Mouse (Mus musculus): ENCODE results near the gene Rgcc. TPM values are rescaled to one million over a fixed set of nuclear protein-coding genes. Genes with fewer than 3 reads are reported as not detected.
A peak's percentile ranks its signal among the peaks of the same experiment; 100 is the strongest.

Rgcc gene
- polyA plus RNA-seq, 1 experiment from 2014 or later: 75.8 TPM

- Histone ChIP-seq H3K27me3 (ENCODE audit: control insufficient read depth, insufficient read depth, low read length) (no peaks in the 10 kb centered on the region), H3K9ac (ENCODE audit: low read length) (no peak overlapping the region), H3K36me3 (ENCODE audit: control insufficient read depth, insufficient read depth, low read length) (no peaks in the 10 kb centered on the region), H3K4me1 (replicated peaks; ENCODE audit: control insufficient read depth, insufficient read depth, low read length) (no peaks in the 10 kb centered on the region), H3K9me3 (ENCODE audit: control insufficient read depth, low read length) (no peaks in the 10 kb centered on the region), H3K4me2 (ENCODE audit: low read depth, low read length, severe bottlenecking) (no peak overlapping the region), H3K27ac (ENCODE audit: low read depth, low read length) (no peak overlapping the region), H3K4me3 (ENCODE audit: low read depth, low read length) (no peak overlapping the region)
- WGBS: 88% methylated on average over 5 of the region's 5 CpGs
- no peak for ATAC-seq (replicated peaks; ENCODE audit: low FRiP score)
- no peak for DNase-seq (ENCODE audit: low spot score)
Observed at GRCm38 (mm10) chr14:79256656-79257055, 44.8 kb downstream of the Rgcc start.

GRCm38 (mm10) chr14:79255786-79256185 lies 45.7 kb downstream of the Rgcc start:
- no peak for ATAC-seq (replicated peaks; ENCODE audit: low FRiP score)
- no peak overlapping the region for H3K4me2 ChIP-seq (ENCODE audit: low read depth, low read length, severe bottlenecking)

GRCm38 (mm10) chr14:79251727-79252285 lies 49.6 kb downstream of the Rgcc start:
- ATAC-seq (replicated peaks; ENCODE audit: low FRiP score) (no peak), DNase-seq (ENCODE audit: low spot score) (no peak)
- H3K36me3 ChIP-seq (ENCODE audit: control insufficient read depth, insufficient read depth, low read length): no peaks in the 10 kb centered on the region
- WGBS: 77% methylated on average over 5 of the region's 5 CpGs
- no peaks in the 10 kb centered on the region for H3K27me3 ChIP-seq (ENCODE audit: control insufficient read depth, insufficient read depth, low read length)
- H3K4me1 ChIP-seq (replicated peaks; ENCODE audit: control insufficient read depth, insufficient read depth, low read length): no peaks in the 10 kb centered on the region
- H3K9me3 ChIP-seq (ENCODE audit: control insufficient read depth, low read length): no peaks in the 10 kb centered on the region
- no peak overlapping the region for H3K4me2 ChIP-seq (ENCODE audit: low read depth, low read length, severe bottlenecking)
- H3K27ac ChIP-seq (ENCODE audit: low read depth, low read length): no peak overlapping the region
- H3K9ac ChIP-seq (ENCODE audit: low read length): no peak overlapping the region
- no peak overlapping the region for H3K4me3 ChIP-seq (ENCODE audit: low read depth, low read length)

More at GRCm38 (mm10) chr14:79255786-79256185, 45.7 kb downstream of the Rgcc start:
- no peak for DNase-seq (ENCODE audit: low spot score)
- Histone ChIP-seq H3K9ac (ENCODE audit: low read length) (no peak overlapping the region), H3K27ac (ENCODE audit: low read depth, low read length) (no peak overlapping the region), H3K36me3 (ENCODE audit: control insufficient read depth, insufficient read depth, low read length) (no peaks in the 10 kb centered on the region), H3K27me3 (ENCODE audit: control insufficient read depth, insufficient read depth, low read length) (no peaks in the 10 kb centered on the region), H3K4me1 (replicated peaks; ENCODE audit: control insufficient read depth, insufficient read depth, low read length) (no peaks in the 10 kb centered on the region), H3K9me3 (ENCODE audit: control insufficient read depth, low read length) (no peaks in the 10 kb centered on the region), H3K4me3 (ENCODE audit: low read depth, low read length) (no peak overlapping the region)
- 92% methylated on average over 2 of the region's 2 CpGs for WGBS

- Histone ChIP-seq H3K27ac (ENCODE audit: low read depth, low read length) (no peak overlapping the region), H3K27me3 (ENCODE audit: control insufficient read depth, insufficient read depth, low read length) (no peaks in the 10 kb centered on the region), H3K4me3 (ENCODE audit: low read depth, low read length) (no peak overlapping the region), H3K9me3 (ENCODE audit: control insufficient read depth, low read length) (peaks cover 4% of the 10 kb centered on the region; the same call in 1 of the 2 replicates), H3K4me2 (ENCODE audit: low read depth, low read length, severe bottlenecking) (no peak overlapping the region), H3K9ac (ENCODE audit: low read length) (no peak overlapping the region), H3K4me1 (replicated peaks; ENCODE audit: control insufficient read depth, insufficient read depth, low read length) (peaks cover 2% of the 10 kb centered on the region; the same call in 1 of the 2 replicates), H3K36me3 (ENCODE audit: control insufficient read depth, insufficient read depth, low read length) (no peaks in the 10 kb centered on the region)
- ATAC-seq (replicated peaks; ENCODE audit: low FRiP score): no peak
- WGBS: 61% methylated on average over 3 of the region's 3 CpGs
- peak; percentile 49 for DNase-seq (ENCODE audit: low spot score)
Observed at GRCm38 (mm10) chr14:79244571-79244970, 56.9 kb downstream of the Rgcc start.

GRCm38 (mm10) chr14:79243038-79243883 lies 58.2 kb downstream of the Rgcc start:
- peaks cover 2% of the 10 kb centered on the region; the same call in 1 of the 2 replicates for H3K4me1 ChIP-seq (replicated peaks; ENCODE audit: control insufficient read depth, insufficient read depth, low read length)
- no peak for ATAC-seq (replicated peaks; ENCODE audit: low FRiP score)

GRCm38 (mm10) chr14:79242386-79242720 lies 59.1 kb downstream of the Rgcc start:
- H3K4me3 ChIP-seq (ENCODE audit: low read depth, low read length): no peak overlapping the region
- no peaks in the 10 kb centered on the region for H3K36me3 ChIP-seq (ENCODE audit: control insufficient read depth, insufficient read depth, low read length)
- ATAC-seq (replicated peaks; ENCODE audit: low FRiP score): no peak
- H3K27me3 ChIP-seq (ENCODE audit: control insufficient read depth, insufficient read depth, low read length): no peaks in the 10 kb centered on the region
- no peak for DNase-seq (ENCODE audit: low spot score)
- no peak overlapping the region for H3K27ac ChIP-seq (ENCODE audit: low read depth, low read length)
- no peak overlapping the region for H3K9ac ChIP-seq (ENCODE audit: low read length)
- peaks cover 4% of the 10 kb centered on the region; the same call in 1 of the 2 replicates for H3K9me3 ChIP-seq (ENCODE audit: control insufficient read depth, low read length)
- no peak overlapping the region for H3K4me2 ChIP-seq (ENCODE audit: low read depth, low read length, severe bottlenecking)
- H3K4me1 ChIP-seq (replicated peaks; ENCODE audit: control insufficient read depth, insufficient read depth, low read length): peaks cover 2% of the 10 kb centered on the region; the same call in 1 of the 2 replicates

More at GRCm38 (mm10) chr14:79243038-79243883, 58.2 kb downstream of the Rgcc start:
- Histone ChIP-seq H3K36me3 (ENCODE audit: control insufficient read depth, insufficient read depth, low read length) (no peaks in the 10 kb centered on the region), H3K27ac (ENCODE audit: low read depth, low read length) (no peak overlapping the region), H3K27me3 (ENCODE audit: control insufficient read depth, insufficient read depth, low read length) (no peaks in the 10 kb centered on the region), H3K4me2 (ENCODE audit: low read depth, low read length, severe bottlenecking) (no peak overlapping the region), H3K9me3 (ENCODE audit: control insufficient read depth, low read length) (peaks cover 4% of the 10 kb centered on the region; the same call in 1 of the 2 replicates), H3K9ac (ENCODE audit: low read length) (no peak overlapping the region), H3K4me3 (ENCODE audit: low read depth, low read length) (no peak overlapping the region)
- WGBS: 80% methylated on average over 12 of the region's 12 CpGs
- peak; percentile 50 for DNase-seq (ENCODE audit: low spot score)

GRCm38 (mm10) chr14:79241656-79242385 lies 59.6 kb downstream of the Rgcc start:
- DNase-seq (ENCODE audit: low spot score) (no peak), ATAC-seq (replicated peaks; ENCODE audit: low FRiP score) (no peak)
- peaks cover 2% of the 10 kb centered on the region; the same call in 1 of the 2 replicates for H3K4me1 ChIP-seq (replicated peaks; ENCODE audit: control insufficient read depth, insufficient read depth, low read length)
- no peak overlapping the region for H3K4me2 ChIP-seq (ENCODE audit: low read depth, low read length, severe bottlenecking)
- no peak overlapping the region for H3K4me3 ChIP-seq (ENCODE audit: low read depth, low read length)
- H3K9ac ChIP-seq (ENCODE audit: low read length): no peak overlapping the region
- WGBS: 78% methylated on average over 6 of the region's 6 CpGs
- H3K36me3 ChIP-seq (ENCODE audit: control insufficient read depth, insufficient read depth, low read length): no peaks in the 10 kb centered on the region
- H3K9me3 ChIP-seq (ENCODE audit: control insufficient read depth, low read length): peaks cover 4% of the 10 kb centered on the region; the same call in 1 of the 2 replicates
- no peak overlapping the region for H3K27ac ChIP-seq (ENCODE audit: low read depth, low read length)
- no peaks in the 10 kb centered on the region for H3K27me3 ChIP-seq (ENCODE audit: control insufficient read depth, insufficient read depth, low read length)

GRCm38 (mm10) chr14:79241057-79241570 lies 60.3 kb downstream of the Rgcc start:
- Histone ChIP-seq H3K4me3 (ENCODE audit: low read depth, low read length) (no peak overlapping the region), H3K9ac (ENCODE audit: low read length) (no peak overlapping the region), H3K4me1 (replicated peaks; ENCODE audit: control insufficient read depth, insufficient read depth, low read length) (peaks cover 2% of the 10 kb centered on the region; the same call in 1 of the 2 replicates), H3K4me2 (ENCODE audit: low read depth, low read length, severe bottlenecking) (no peak overlapping the region), H3K9me3 (ENCODE audit: control insufficient read depth, low read length) (peaks cover 4% of the 10 kb centered on the region; the same call in 1 of the 2 replicates), H3K36me3 (ENCODE audit: control insufficient read depth, insufficient read depth, low read length) (no peaks in the 10 kb centered on the region), H3K27me3 (ENCODE audit: control insufficient read depth, insufficient read depth, low read length) (no peaks in the 10 kb centered on the region), H3K27ac (ENCODE audit: low read depth, low read length) (no peak overlapping the region)
- no peak for ATAC-seq (replicated peaks; ENCODE audit: low FRiP score)
- DNase-seq (ENCODE audit: low spot score): no peak
- 81% methylated on average over 4 of the region's 4 CpGs for WGBS
